Mouse (Mus musculus): Measurements from ENCODE around the gene Xlr5b.
"Not testable (repeated sequence)": the region's sequence is repeated elsewhere in the genome, so short reads cannot be mapped to it uniquely, and the experiment has no call there.

Xlr5b gene

GRCm38 (mm10) chrX:73148496-73148895 lies at the start of gene Xlr5b:
Gene Xlr5b, plus strand, starts transcription at chrX:73148796.
- not testable (repeated sequence) for DNase-seq

GRCm38 (mm10) chrX:73116747-73117146 lies 31.8 kb upstream of the Xlr5b start, which contains the start of gene Gm14685:
Gene Gm14685, plus strand, starts transcription at chrX:73117047.
- not testable (repeated sequence) for DNase-seq

- not testable (repeated sequence) for DNase-seq
These were observed 25.5 kb upstream of the Xlr5b start for GRCm38 (mm10) chrX:73122859-73123829.

- not testable (repeated sequence) for DNase-seq
These were observed 5.4 kb upstream of the Xlr5b start for GRCm38 (mm10) chrX:73143218-73143618.

DNA sequence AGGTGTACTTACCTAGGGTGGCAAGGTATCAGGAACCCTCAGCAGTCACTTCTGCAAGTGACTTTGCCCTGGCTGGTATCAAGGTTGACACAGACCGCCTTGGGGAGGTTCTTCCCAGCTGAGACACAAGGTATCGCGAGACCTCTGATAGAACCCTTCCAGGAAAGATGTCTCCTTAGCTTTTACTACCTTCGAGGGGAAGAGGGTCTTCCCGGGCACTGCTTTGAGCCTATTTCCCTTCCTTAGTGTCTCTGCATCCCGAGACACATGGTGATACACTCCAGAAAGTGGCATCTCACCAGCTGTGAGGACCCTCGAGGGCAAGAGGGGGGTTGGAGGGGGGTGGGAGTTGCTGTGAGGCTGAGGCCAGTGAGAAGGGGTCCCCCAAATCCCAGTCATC lies 754 bp downstream of the Xlr5b start, which contains the start of gene DXBay18:
Gene DXBay18, minus strand, starts transcription at position 101 of the 400 bp plus-strand sequence.
- DNase-seq: not testable (repeated sequence)

DNA sequence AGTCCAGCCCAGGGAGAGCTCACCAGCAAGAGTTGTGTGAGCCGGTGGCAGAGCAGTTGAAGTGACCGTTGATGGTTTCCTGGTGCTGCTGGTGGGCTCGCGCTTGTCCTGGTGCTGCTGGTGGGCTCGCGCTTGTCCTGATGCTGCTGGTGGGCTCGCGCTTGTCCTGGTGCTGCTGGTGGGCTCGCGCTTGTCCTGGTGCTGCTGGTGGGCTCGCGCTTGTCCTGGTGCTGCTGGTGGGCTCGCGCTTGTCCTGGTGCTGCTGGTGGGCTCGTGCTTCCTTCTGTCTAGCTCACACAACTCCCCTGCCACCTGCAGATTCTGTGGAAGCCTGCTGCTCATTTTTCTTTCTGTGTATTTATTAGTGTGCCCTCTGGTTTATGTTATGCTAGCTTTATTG lies 28.3 kb downstream of the Xlr5b start, which contains the start of gene Spin2d:
Gene Spin2d, minus strand, starts transcription at position 101 of the 400 bp plus-strand sequence.
- DNase-seq: not testable (repeated sequence)

GRCm38 (mm10) chrX:73191934-73192333 lies 43.3 kb downstream of the Xlr5b start, which contains the start of gene Xlr3b:
Gene Xlr3b, plus strand, starts transcription at chrX:73192207.
- peak in 1 of 2 experiments; percentile 25 for DNase-seq
